Mouse (Mus musculus) liver, embryonic 14.5 days (tissue): ENCODE measurements around the gene Ntrk3.

Experiments used
- CTCF ChIP-seq: IDR thresholded peaks from 2 replicates; pipeline ENCODE4 v1.5.1; 2016; ENCODE audit warnings: antibody characterized with exemption, low read depth, control low read depth
- EP300 ChIP-seq: IDR thresholded peaks from 2 replicates; pipeline ENCODE4 v1.6.1; 2016; ENCODE audit warnings: antibody characterized with exemption, low read depth

- TF ChIP-seq CTCF (no peak), EP300 (no peak)
These were observed 516.1 kb downstream of the Ntrk3 start for GRCm38 (mm10) chr7:78221668-78222067.
